Mouse (Mus musculus) layer of hippocampus, postnatal 10 days (tissue): ENCODE measurements at regions not wholly inside any gene's neighbourhood (a gene's known extent, or its start where the extent isn't known, plus 50 kb on each side); places are given as distances from the start of the nearest gene placed in this dataset.
A peak's percentile ranks its signal among the peaks of the same experiment; 100 is the strongest.

Experiments
- DNase-seq, 2 experiments: peaks; one replicate each; pipeline ENCODE4 v3.0.0; 2021; ENCODE audit warnings: low spot score in 2 of 2

DNA sequence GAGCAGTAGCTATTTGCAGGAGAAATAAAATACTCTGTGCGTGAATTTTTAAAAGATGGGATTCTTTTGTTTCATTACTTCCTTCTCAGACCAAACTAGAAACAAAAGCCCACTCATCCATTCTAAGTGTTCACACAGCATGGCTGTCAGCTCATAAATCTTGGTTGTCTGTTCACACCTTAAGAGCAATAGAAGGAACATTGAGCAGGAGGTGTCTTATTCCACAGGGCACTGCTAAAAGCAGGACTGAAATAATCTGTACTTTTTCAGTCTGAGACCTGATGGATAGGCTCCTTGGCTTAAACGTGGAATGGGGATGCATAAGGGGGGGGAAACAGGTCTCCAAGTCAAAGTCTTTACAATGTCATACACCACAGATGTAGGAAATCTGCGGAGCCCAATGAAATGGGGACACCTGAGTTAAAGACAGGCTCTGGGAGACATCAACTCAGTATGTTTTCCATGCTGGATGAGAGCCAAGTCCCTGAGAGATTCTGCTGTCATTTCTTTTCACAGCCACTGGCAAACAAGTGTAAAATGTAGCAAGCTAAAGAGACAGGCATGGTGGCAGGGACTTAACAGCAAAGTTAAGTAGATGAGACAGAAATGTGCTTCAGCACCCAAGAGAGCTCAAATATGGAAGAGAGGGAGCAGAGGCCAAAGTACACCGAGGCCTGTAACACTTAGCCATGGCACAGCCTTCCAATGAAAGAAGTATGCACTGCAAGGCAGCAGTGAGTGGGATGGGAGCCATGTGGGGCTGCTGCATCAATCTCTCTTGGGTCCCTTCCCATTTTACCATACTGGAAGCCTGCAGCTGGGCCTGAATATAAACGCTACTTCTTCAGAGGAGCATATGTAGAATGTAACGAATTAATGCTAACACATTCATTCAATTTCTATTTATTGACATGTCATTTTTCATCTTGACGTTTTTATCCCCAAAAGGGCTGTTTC lies 2492.0 kb upstream of the Gm7489 start:
- DNase-seq, result peak in 1 of 2 experiments; percentile 8

DNA sequence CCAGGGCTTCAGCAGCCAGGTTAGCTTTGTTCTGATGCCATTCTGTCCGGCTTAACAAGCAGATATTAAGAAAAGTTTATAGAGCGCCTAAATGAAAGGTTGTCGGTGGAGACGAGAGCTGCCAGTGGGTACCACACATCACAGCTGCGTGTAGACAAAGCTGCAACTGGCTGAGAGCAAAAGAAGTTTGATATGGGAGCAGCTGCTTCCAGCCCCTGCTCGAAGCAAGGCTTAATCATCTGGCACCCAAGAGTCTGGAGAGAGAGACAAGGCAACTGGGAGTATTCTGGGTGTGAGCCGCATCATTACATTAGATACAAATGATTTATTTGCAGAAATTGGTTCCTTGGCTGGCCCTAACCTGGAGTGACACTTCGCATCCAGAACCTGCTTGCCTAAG lies 2488.7 kb upstream of the Gm7489 start:
- DNase-seq, result no peak

DNA sequence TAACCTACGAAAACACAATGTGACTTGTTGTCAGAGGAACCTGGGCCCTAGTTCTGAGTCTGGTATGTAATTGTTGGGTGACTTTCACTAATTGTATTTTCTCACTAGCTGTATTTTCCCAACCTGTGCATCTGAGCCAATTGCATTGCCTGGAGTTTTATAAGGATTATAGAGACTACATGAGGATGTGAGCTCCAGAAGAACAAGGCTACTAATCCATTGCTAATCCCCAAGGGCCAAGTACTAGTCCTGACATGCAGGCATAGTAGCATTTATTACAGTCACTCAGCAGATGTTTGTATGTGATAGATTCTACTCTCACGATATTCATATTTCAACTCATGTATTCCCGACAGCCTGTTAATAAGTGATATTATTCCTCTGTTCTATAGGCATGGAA lies 2481.1 kb upstream of the Gm7489 start:
- no peak for DNase-seq

DNA sequence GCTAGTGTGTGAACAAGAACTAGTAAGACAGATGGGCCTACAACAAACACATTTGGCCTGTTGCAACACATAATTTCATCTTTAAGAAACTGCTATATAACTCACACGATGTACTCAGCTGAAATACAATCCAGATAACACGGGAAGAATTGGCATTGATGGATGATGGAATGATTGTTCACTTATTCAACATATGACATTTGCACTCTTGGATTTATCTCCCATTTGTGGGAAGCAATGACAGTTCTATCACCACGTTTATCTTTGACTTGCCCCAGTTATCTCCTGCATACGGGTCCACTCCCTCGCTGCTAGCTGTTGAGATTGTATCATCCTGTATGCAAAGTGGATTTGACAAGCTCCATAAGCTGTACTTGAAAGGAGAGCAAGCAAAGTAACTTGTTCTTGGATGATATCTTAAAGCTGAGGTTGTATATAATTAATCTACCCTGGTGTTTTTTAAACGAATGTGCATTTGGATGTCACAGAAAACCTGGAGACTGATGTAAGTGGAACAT lies 2474.9 kb upstream of the Gm7489 start:
- no peak for DNase-seq

DNA sequence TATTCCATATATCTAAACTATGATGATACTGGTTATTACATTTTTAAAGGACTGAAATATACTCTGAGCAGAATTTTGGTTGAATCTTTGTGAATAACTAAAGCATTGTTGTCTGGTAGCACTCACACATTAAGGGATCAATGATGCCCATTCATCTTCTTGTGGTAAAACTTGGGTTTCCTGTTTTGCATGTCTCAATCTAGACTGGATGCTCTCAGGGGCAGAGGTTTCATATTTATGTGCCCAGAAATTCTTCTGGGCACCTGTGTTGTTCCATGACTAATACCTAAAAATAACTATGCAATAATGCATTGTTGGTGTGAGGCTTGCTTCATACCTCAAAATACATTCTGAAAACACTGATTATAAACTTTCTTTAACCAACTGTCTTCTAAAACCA lies 2472.7 kb upstream of the Gm7489 start:
- DNase-seq, result no peak

DNA sequence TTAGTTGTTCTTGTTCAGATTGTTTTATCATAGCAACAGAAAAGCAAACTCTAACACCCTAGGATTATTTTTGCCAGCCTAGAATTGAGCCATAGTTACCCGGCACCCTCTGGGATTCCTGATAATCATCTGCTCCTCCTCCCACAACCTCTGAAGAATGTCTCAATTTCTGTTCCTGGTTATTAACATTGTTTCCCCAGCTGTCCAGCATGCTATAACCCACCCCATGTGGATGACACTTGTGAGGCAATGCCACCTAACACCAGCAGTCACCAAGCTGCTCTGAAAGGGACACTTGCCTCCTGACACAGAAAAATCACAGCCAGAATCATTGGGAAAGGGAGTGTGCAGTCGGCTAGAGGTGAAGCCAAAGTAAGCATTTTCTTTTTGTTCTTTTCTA lies 2442.1 kb upstream of the Gm7489 start:
- DNase-seq, result no peak

DNA sequence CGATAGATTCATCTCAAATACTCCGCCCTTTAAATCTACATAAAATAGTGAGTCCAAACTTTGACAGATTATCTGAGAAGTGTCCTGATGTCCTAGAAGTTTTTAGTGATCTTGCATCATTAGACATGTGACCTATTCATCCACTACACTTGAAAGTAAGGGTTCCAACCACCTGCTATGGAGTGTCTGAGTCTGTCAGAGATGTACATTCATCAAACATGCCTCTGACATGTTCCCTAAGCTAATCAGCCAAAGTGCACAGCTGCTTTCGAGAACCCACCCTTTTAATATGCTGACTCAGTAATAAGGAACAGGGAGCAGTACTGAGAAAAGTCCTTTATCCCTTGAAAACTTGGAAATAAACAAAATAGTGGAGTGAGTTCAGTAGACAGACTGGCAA lies 2414.8 kb upstream of the Gm7489 start:
- no peak for DNase-seq

DNA sequence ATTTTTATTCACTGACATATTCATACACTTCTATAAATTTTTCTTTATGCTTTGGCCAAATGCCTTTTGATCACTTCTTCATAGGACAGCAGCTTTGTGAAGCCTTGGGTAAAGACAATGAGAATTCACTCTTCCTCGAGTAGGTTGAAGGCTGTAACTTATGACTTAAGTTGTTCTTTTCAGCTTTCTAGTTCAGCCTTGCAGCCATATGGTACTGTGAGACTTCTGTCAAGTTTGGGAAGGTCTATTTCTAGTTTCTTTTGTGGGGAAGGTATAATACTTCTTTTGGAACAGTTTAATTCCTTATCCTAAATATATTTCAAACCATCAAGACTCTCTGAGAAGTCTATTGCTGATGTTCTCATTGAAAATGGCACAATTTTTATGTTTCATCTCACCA lies 2413.6 kb upstream of the Gm7489 start:
- no peak for DNase-seq

DNA sequence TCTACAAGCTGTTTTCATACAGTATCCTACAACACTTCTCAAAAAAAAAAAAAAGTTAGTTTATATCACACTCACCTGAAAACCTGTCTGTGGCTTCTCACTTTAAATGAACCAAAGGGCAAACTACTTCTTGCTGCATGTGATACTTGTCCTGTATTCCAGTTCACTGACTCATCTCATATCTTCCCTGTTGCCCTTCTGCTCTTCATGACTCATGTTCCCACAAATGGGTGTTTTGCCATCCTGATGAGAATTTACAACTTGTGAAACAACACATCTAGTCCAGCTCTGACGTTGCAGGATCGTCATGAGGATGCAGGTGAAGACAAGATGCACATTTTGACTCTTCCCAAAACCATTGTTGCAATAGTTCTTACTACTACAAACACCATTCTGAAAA lies 2412.7 kb upstream of the Gm7489 start:
- no peak for DNase-seq

DNA sequence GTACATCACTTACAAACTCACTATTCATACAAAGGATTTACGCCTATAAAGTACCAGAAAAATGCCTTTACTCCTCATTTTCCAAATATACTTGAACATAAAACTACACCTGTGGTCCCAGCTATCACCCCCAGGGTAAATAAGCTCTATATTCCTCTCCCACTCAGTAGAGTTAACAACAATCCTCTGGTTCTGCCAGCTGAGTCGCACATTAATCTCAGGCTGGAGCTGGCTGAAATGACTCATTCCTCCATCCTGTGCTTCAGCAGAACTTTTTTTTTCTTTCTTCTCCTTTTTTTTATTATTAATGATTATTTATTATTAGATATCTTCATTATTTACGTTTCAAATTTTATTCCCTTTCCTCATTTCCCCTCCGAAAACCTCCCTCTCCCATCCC lies 2402.8 kb upstream of the Gm7489 start:
- no peak for DNase-seq

DNA sequence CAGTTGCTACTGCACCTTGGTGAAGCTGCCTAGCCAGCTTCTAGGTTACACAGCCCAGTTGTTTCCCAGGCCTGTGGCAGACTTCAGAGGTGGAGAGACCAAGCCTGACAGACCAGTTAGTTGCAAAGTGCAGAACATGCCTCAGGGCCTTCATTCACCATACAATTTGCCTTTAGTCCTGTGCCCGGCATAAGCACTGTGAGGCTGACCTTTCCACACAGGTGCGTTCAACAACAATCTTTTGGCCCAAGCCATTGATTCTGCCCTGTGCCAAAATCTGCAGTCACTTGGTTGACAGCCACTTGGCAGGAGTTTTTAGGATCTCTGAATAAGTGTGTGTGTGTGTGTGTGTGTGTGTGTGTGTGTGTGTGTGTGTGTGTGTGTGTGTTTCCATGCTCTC lies 2400.5 kb upstream of the Gm7489 start:
- no peak for DNase-seq

DNA sequence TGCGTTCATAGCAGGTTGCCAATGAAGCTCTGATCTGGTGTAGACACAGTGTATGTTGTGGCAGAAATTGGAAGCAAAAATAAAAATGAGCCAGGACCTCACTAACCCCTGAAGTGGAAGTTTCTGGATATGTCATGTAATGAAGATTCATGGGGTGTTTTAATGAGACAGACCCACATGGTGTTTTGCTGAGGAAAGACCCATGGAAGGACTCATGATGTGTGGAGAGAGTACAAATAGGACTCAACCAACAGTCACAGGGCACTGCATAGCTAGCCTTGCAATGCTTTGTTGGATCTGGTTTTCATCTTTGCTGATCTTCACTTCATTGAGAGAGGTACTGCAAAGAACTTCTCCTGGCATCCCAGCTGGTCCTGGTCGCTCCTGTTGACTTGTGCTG lies 2399.2 kb upstream of the Gm7489 start:
- DNase-seq, result no peak

DNA sequence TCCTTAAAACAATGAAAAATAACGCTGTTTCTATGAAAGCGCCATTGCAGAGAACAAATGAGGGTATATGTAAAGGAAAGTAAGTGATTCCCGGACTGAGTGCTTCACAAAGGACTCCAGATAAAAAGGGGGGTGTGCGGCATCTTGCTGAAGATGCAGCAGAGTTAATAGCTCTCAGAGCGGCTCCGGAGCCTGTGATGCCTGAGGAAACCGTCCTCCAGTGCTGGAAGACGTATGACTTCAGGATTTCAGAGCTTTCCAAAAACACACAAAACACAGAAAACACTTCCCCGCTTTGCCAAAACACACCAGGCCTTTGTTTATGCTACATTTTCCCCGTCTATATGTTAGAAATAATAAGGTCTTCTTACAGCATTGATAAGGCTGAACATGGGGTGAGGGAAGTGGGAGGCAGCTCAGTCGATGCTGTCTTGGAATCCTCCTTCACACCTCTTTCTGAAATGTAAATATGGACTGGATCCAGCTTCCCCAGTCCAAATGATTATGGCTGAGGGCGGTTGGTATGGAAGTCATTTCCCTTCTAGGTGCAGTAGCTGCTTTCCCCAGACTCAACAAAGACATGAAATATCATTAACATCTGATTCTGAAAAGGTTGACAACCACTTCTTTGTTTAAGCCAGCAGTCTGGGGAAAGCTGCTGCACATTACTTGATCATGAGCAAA lies 2382.5 kb upstream of the Gm7489 start:
- DNase-seq, result no peak

DNA sequence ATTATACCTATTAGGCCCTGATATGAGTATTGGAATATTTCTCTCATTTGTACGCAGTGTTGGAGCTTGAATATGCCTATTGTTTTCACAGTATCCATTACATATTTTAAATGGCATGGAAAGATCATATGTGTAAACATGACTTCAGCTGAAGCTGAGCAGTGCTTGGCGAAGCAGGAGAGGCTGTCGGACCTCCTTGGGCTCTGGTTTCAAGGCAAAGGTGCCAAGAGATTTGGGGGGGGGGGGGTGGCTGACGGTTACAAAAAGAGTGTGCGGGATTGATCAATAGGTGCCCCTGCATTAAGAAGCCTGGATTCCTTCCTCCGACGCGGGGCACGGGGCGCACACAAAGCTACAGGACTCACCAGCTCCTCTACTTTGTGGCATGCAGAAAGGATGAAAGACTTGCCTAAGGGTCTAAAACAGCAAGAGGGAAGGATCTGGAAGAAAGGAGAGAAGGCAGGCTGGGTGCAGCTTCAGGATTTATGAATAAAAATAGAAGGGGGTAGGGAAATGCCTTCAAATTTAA lies 2381.9 kb upstream of the Gm7489 start:
- DNase-seq, result no peak

DNA sequence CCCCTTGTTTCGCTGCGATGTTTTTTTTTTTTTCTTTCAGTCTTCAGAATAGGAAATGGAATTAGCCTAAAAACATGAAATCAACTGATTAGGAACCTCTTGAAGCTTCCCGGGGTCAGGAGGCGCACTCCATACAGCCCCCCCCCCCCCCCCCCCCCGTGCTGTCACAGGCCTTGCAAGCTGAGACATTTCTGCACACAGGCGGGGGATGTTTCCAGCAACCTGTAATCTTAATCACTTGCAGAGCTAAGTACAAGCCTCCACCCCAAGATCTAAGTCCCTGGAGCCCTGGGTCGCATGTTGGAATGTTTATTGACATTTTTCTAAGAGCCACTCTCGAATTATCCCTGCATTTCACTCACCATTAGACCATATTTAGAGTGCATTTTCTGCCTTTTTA lies 2381.4 kb upstream of the Gm7489 start:
- no peak for DNase-seq

DNA sequence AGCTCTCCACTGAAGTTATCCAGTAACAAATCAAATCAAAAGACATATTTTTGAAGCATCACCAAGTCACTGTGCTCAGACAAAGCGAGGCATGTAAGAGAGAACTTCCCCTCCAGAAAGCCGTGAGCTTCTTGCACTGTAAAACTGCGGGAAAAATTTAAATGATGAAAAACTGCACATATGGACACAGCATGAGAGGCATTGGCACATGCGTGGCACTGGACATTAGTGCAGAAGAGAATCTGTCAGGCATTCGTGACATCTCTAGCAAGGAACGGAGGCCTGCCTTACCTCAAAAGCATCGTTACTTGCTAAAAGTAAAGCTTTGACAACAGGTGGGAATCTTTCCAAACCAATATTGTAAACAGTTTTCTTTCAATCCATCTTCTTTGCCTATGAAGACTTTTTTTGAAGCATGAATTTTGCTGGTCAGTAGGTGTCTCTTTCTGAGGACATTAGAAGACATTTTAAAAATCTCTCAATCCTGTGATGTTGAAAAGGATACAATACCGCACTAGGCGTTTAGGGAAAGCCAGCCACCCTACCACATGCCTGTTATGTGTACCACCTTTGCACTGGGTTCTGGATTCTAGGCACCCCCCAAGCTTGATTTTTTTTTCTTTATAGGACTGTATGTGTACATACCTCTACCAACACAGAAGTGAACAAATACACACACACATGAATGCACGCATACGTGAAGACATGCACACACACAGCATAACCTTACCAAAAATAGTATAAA lies 2380.5 kb upstream of the Gm7489 start:
- DNase-seq, result no peak

DNA sequence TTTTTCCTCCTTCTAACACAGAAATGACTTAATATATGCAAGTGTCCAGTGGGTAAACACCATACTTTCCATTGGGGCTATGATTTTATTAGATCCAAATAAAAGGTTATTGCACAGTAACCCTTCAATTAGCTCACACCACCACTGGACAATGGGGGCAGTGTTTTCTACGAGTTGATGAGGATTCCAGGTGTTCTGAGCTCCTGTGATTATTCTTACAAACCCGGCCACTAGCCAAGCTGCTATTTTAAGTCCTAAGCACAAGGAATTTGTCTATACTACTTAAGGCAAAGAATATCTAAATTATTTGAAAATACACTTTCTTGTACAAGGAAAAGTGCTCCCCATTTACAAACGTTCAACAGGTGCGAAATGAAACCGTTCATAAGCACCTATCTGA lies 2379.9 kb upstream of the Gm7489 start:
- DNase-seq, result no peak

DNA sequence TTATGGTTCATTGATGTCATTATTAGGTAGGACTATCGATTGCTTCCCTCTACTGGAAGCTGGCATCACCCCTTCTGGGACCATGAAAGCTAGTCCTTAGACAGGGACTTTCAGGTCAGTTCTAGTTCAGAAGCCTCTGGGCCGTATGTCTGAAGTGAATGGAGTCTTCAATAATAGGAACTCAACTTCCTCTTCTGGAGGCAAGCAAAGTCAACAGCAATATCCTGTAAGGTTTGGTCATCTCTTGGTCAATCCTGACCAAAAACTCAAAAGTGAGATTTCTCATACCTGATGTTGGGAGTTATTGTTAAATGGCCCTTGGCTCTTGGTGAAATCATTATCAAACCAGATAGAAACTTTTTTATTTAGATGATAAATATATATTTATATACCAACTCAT lies 2377.6 kb upstream of the Gm7489 start:
- DNase-seq, result no peak

DNA sequence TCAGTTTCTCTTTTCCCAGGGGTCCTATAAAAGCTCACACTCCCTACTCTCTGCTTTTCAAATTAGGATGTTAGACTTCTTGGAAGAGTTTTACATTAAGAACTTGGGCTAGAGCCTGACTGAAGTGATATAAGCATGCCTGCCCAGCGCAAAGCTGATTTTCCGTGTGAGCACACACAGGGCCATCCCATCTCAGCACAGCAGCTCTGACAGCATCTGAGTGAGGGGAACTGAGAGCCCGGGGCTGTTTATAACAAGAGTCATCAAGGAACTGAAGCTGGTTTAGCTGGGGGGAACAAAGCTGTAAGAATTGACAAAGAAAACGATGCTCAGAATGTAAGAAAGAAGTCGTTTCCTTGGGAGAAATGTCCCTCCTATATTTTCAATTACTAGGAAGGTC lies 2373.4 kb upstream of the Gm7489 start:
- no peak for DNase-seq

DNA sequence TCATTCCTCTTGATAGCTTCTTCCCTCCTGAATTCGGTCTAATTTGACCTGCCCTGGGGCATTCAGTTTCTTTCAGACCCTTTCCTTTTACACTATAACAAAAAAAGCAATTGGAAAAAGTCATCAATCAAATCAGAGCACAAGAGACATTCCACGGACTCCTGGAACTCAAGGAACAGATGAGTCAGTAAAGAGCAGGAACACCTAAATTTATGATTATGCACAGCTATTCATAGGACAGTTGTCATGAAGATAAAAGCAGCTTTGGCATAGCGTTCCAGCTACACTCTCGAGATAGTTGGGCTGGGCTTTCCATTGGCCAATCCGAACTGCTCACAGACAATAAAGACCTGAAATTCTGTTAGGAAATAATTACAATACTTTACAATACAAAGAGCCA lies 2348.4 kb upstream of the Gm7489 start:
- no peak for DNase-seq

DNA sequence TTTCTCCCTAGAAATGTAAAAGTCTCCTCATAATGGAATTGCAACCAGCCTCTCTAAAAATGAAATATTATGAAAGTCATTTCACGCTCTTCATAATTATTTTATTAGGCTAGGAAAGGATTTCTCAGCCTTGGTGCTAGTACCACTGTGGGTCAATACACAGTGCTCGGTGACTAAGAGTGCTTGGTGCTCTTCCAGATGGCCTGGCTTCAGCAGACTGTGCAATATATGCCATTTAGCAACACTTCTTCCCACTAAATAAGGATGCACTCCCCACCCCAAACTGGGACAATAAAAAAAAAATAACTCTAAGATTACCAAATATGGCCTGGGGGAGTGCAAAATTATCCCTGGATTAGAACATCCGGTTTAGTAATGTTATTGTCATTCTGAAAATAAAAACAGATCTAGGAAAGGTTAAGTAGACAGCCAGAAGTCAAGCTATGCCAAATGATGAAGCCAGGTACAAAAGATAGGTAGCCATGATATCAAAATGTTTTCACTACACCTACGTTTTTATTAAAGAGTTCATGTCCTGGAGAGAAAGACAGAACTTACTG lies 2333.4 kb upstream of the Gm7489 start:
- no peak for DNase-seq
